Mouse (Mus musculus) kidney, postnatal 0 days (tissue): Measurements from ENCODE around the gene Ncf4. TPM values are rescaled to one million over a fixed set of nuclear protein-coding genes. Genes with fewer than 3 reads are reported as not detected.
A peak's percentile ranks its signal among the peaks of the same experiment; 100 is the strongest.

Source experiments
- ATAC-seq: fragments of 200-750 bp; cut with Nextera tagmentation; replicated peaks from 2 replicates; pipeline ENCODE4 v1.8.0; 2017; ENCODE audit warnings: low read depth, moderate number of reproducible peaks, moderate TSS enrichment, moderate library complexity; ENCODE audit not compliant: low FRiP score
- DNase-seq: peaks from one replicate; pipeline ENCODE4 v3.0.0-alpha.2; 2016; ENCODE audit warnings: low spot score
- H3K27ac ChIP-seq: fragments of 300-500 bp; sonication (generic); 2 replicates; pipeline ENCODE4 v1.5.1; 2014; ENCODE audit warnings: mild to moderate bottlenecking
- H3K27me3 ChIP-seq: fragments of 300-500 bp; sonication (generic); 2 replicates; pipeline ENCODE4 v1.6.1; 2014; ENCODE audit warnings: low read length, mixed read lengths; ENCODE audit not compliant: insufficient read depth
- H3K36me3 ChIP-seq: fragments of 300-500 bp; sonication (generic); 2 replicates; pipeline ENCODE4 v1.6.1; 2014; ENCODE audit warnings: low read length, mixed read lengths; ENCODE audit not compliant: insufficient read depth
- H3K4me1 ChIP-seq: fragments of 300-500 bp; sonication (generic); replicated peaks from 2 replicates; pipeline ENCODE4 v1.6.1; 2014; ENCODE audit warnings: antibody characterized with exemption, low read length, mixed read lengths; ENCODE audit not compliant: insufficient read depth
- H3K4me2 ChIP-seq: fragments of 300-500 bp; sonication (generic); 2 replicates; pipeline ENCODE4 v1.6.1; 2014; ENCODE audit warnings: mild to moderate bottlenecking, low read length, moderate library complexity, mixed read lengths
- H3K4me3 ChIP-seq: fragments of 300-500 bp; sonication (generic); replicated peaks from 2 replicates; pipeline ENCODE4 v1.5.1; 2014; ENCODE audit warnings: low read depth, low read length
- H3K9ac ChIP-seq: fragments of 300-500 bp; sonication (generic); 2 replicates; pipeline ENCODE4 v1.6.1; 2014; ENCODE audit warnings: low read depth, low read length
- H3K9me3 ChIP-seq: fragments of 300-500 bp; sonication (generic); replicated peaks from 2 replicates; pipeline ENCODE4 v1.6.1; 2016; ENCODE audit warnings: low read length, inconsistent platforms, mixed read lengths
- CTCF ChIP-seq: IDR thresholded peaks from 2 replicates; pipeline ENCODE4 v1.5.1; 2016; ENCODE audit warnings: antibody characterized with exemption, low read depth, mild to moderate bottlenecking, moderate library complexity
- WGBS: fragments of 180-500 bp; shearing (Covaris S2); extraction: QIAGEN DNeasy Blood & Tissue Kit; methylation state at CpG from one replicate; pipeline ENCODE4 v1.1.7; 2014; 5-methylcytosine and 5-hydroxymethylcytosine counted together
- polyA plus RNA-seq: library from polyadenylated mRNA; unstranded; fragments of >200 nt; fragmentation: Nextera tagmentation; extraction: Ambion mirVana; gene quantifications from 2 replicates; pipeline ENCODE4 v1.2.1, GENCODE M21; 2015

The Ncf4 gene
- polyA plus RNA-seq, 1 experiment from 2014 or later: 3.9 TPM

- Histone ChIP-seq H3K27me3 (no peaks in the 10 kb centered on the region), H3K9me3 (no peaks in the 10 kb centered on the region), H3K9ac (no peak overlapping the region), H3K4me3 (no peak overlapping the region), H3K27ac (no peak overlapping the region), H3K4me1 (no peaks in the 10 kb centered on the region), H3K36me3 (no peaks in the 10 kb centered on the region), H3K4me2 (no peak overlapping the region)
- 11% methylated on average over 10 of the region's 10 CpGs for whole genome bisulfite sequencing
- ATAC-seq (no peak), DNase-seq (peak; percentile 91)
- peak; percentile 99 for TF ChIP-seq CTCF
Measured at GRCm38 (mm10) chr15:78239453-78239852, 5.1 kb upstream of the Ncf4 start.

- Histone ChIP-seq H3K9ac (no peak overlapping the region), H3K4me1 (no peaks in the 10 kb centered on the region), H3K4me3 (no peak overlapping the region), H3K36me3 (no peaks in the 10 kb centered on the region), H3K27ac (no peak overlapping the region), H3K4me2 (no peak overlapping the region), H3K27me3 (no peaks in the 10 kb centered on the region), H3K9me3 (no peaks in the 10 kb centered on the region)
- no peak for TF ChIP-seq CTCF
- WGBS: 36% methylated on average over 14 of the region's 14 CpGs
- no peak for ATAC-seq
- no peak for DNase-seq
Measured at GRCm38 (mm10) chr15:78239956-78240617, 4.5 kb upstream of the Ncf4 start.

- Histone ChIP-seq H3K4me1 (no peaks in the 10 kb centered on the region), H3K9ac (no peak overlapping the region), H3K9me3 (no peaks in the 10 kb centered on the region), H3K4me2 (no peak overlapping the region), H3K4me3 (no peak overlapping the region), H3K27me3 (no peaks in the 10 kb centered on the region), H3K36me3 (no peaks in the 10 kb centered on the region), H3K27ac (no peak overlapping the region)
- 24% methylated on average over 11 of the region's 11 CpGs for WGBS
- ATAC-seq (0 out of 2 replicates have a peak, but pooled peaks have one; percentile 17), DNase-seq (peak; percentile 27)
- TF ChIP-seq CTCF: no peak
Measured at GRCm38 (mm10) chr15:78241335-78241734, 3.3 kb upstream of the Ncf4 start.

GRCm38 (mm10) chr15:78243061-78243460, 1.5 kb upstream of the Ncf4 start:
- 71% methylated on average over 8 of the region's 8 CpGs for WGBS
- Histone ChIP-seq H3K27ac (no peak overlapping the region), H3K4me1 (no peaks in the 10 kb centered on the region), H3K4me2 (no peak overlapping the region), H3K9me3 (no peaks in the 10 kb centered on the region), H3K4me3 (no peak overlapping the region), H3K36me3 (no peaks in the 10 kb centered on the region), H3K9ac (no peak overlapping the region), H3K27me3 (no peaks in the 10 kb centered on the region)
- DNase-seq: no peak
- TF ChIP-seq CTCF: no peak
- ATAC-seq: no peak

GRCm38 (mm10) chr15:78243774-78244173, 827 bp upstream of the Ncf4 start:
- no peak overlapping the region for H3K9ac ChIP-seq
- no peak overlapping the region for H3K27ac ChIP-seq
- H3K4me3 ChIP-seq: no peak overlapping the region
- no peaks in the 10 kb centered on the region for H3K27me3 ChIP-seq
- H3K36me3 ChIP-seq: no peaks in the 10 kb centered on the region
- no peak for TF ChIP-seq CTCF
- H3K4me2 ChIP-seq: no peak overlapping the region
- ATAC-seq: no peak
- DNase-seq: no peak
- no peaks in the 10 kb centered on the region for H3K4me1 ChIP-seq
- 75% methylated on average over 6 of the region's 6 CpGs for WGBS
- no peaks in the 10 kb centered on the region for H3K9me3 ChIP-seq

- H3K4me3 ChIP-seq: no peak overlapping the region
- no peaks in the 10 kb centered on the region for H3K9me3 ChIP-seq
- no peak overlapping the region for H3K9ac ChIP-seq
- no peak overlapping the region for H3K27ac ChIP-seq
- H3K27me3 ChIP-seq: no peaks in the 10 kb centered on the region
- no peaks in the 10 kb centered on the region for H3K4me1 ChIP-seq
- DNase-seq (no peak), ATAC-seq (no peak; the same call in 1 of the 2 replicates)
- WGBS: 78% methylated on average over 18 of the region's 18 CpGs
- H3K36me3 ChIP-seq: no peaks in the 10 kb centered on the region
- TF ChIP-seq CTCF: no peak
- H3K4me2 ChIP-seq: no peak overlapping the region
Measured at GRCm38 (mm10) chr15:78246143-78247116, 1.8 kb downstream of the Ncf4 start.
